Mouse (Mus musculus): Measurements from ENCODE around the gene Dennd1a. TPM values are rescaled to one million over a fixed set of nuclear protein-coding genes. Genes with fewer than 3 reads are reported as not detected.

Gene Dennd1a
- total RNA-seq, 1 experiment from 2014 or later = 16.1 TPM

DNA sequence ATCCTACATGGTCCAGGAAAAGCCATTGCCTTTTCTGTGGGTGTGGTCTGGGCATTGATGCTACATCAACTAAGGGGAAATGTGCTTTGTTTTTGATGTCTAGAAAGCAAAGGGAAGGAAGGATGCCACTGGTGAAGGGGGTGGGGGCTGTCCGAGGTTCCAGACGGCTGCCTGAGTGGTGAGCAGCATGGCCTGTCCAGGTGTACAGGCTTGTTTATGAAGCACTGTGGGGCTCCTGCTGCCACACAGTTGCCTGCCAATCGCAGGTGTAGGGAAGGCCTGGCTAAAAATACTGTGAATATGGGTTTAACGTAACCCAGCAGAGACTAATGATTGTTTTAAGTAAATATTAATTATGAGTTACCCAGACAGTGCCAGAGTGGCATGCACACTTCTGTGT, 414.4 kb downstream of the Dennd1a start:
- ATAC-seq (replicated peaks; ENCODE audit: insufficient number of reproducible peaks, low FRiP score, low TSS enrichment, poor library complexity, severe bottlenecking) = no peak

DNA sequence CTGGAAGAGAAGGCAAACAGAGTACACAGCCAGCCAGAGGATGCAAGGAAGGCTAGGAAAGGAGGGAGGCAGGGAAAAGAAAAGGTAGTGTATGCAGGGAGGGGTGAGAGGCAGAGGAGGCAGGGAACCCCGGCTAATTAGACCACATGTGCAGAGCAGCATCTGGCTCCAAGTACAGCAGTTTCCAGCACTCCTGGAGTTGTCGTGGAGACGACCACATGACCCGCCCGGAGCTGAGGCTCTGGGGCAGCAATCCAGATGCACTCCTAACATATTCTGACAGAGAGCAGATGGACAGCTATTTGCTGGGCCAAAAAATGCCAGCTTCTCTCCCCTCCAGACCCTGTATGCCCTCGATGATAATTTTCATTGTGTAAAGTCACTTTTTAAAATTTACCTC, 417.6 kb downstream of the Dennd1a start:
- ATAC-seq (replicated peaks; ENCODE audit: insufficient number of reproducible peaks, low FRiP score, low TSS enrichment, poor library complexity, severe bottlenecking) = no peak

DNA sequence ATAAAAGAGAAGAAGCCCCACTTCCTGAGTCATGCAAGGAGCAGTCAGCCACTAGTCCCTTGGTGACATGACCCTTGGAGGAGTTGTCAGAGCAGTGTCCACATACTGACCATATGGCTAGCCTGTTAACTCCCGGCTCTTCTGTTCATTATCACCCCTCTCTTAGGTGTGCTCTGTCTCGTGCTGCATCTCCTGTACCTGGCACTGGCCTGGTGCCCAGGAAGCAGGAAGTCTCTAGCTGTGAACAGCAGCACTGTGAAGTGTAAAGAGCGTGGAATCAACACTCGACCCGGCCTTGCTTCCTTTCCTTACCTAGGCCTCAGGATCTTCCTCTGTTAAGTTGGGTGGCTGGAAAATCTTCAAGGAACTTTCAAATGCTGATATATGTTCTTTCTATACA, 419.8 kb downstream of the Dennd1a start:
- no peak for ATAC-seq (replicated peaks; ENCODE audit: insufficient number of reproducible peaks, low FRiP score, low TSS enrichment, poor library complexity, severe bottlenecking)

DNA sequence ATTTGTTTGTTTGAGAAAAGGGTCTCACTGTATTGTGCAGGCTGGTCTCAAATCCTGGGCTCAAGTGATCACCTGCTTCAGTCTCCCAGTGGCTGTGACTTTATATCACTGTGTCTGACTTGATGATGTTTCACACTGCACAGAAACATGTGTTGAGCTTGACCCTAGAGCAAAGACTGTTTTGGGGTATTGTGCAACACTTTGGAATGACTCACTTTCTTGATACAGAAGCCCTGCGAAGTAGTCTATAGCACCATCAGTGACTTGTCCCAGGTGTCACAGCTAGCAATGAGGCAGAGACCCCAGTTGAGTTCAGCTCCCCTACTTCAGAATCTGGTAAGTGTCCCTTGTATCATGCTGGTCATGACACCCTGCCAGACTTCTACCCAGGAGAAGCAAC, 429.7 kb downstream of the Dennd1a start:
- ATAC-seq (replicated peaks; ENCODE audit: insufficient number of reproducible peaks, low FRiP score, low TSS enrichment, poor library complexity, severe bottlenecking) = no peak

DNA sequence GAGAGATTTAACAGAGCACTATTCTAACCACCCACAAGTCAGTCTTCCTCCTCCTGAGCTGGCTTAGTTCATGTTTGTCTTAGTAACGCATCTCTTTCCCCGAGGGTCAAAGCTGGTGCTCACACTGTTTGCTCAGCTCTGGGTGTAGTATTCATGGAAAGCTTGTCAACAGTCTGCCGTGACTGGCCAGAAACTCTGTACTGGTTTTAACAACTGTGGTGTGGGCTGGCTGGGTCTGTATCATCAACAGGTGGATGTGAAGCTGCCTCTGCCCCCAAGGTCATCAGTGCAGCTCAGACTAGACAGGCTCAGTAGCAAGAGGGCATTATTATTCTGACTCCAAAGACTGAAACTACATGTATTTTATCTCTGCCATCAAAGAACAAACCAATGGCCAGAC, 430.2 kb downstream of the Dennd1a start:
- no peak for ATAC-seq (replicated peaks; ENCODE audit: insufficient number of reproducible peaks, low FRiP score, low TSS enrichment, poor library complexity, severe bottlenecking)

DNA sequence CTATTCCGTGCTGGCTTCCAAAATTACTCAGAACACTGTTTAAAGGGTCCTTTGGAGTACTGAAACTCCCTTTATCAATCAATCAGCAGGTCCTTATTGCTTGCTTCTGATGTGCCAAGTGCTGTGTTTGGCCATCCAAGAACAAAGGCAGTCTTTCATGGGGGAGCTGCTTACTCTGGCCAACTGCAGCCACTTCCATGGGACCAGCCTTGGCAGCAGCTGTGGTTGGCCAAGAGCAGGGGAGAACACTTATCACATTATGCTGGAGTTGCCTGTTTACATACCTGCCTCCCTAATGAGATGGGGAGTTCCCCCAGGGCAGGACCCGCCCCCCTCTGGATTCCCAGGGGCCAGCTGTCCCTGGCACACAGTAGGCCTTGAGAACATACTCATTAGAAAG, 432.0 kb downstream of the Dennd1a start:
- ATAC-seq (replicated peaks; ENCODE audit: insufficient number of reproducible peaks, low FRiP score, low TSS enrichment, poor library complexity, severe bottlenecking) = no peak

DNA sequence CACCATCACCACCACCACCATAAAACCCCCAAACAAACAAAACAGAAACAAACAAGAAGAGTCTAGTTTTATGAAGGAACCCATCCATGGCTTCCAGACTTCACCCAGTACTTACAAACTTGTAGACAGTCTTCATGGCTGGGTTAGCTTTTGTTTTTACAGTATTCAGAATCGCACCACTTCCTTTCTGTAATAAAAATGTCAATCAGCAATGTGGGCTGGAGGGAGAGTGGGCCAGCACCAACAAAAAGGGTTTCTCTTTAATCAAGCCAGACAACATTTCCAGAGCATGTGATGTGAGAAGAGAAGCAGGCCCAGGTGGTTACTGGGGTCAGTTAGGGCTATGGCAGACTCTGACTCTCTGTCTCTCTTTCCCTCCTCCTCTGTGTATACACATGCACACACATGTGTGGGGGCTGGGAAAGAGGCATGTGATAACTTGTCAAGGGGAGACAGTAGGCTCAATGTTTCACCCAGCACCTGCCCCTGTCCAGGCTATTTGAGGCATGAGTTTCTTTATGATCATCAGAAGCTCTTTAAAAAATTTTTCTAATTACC, 433.2 kb downstream of the Dennd1a start:
- no peak for ATAC-seq (replicated peaks; ENCODE audit: insufficient number of reproducible peaks, low FRiP score, low TSS enrichment, poor library complexity, severe bottlenecking)

DNA sequence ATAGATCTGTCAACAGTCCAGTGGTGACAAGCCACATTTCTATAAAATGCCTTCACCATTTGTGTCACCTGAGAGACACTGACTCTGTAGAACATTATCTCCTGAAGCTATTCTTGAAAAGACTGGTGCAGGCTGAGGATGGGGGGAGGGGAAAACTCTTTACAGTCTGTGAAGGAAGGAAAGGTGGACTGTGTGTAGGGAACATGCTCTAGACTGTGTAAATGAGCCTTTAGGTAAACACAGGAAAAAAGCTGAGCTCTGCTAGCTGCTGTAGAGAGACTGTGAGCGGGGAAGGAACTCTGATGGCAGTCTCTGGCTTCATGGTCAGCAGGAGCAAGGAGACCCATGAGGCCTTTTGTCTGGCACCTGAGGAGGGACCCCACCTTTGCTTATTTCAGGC, 436.6 kb downstream of the Dennd1a start:
- no peak for ATAC-seq (replicated peaks; ENCODE audit: insufficient number of reproducible peaks, low FRiP score, low TSS enrichment, poor library complexity, severe bottlenecking)

DNA sequence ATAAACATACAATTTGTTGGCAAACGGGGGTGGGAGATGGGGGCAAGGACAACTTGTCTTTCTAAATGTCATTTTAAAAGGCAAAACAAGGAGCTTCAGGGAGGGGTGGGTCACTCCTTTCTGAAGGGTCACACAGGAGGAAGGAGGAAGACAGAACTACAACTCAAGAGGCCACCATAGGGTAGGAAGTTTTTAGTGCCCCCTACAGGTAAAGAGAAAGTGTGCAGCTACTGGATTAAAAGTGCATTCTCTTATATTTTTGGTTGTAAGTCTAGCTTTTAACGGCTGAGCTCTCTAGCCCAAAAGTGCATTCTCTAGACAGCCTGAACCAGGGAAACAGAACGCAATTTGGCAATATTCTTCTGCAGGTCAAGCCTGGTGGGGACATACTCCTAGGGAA, 437.8 kb downstream of the Dennd1a start:
- no peak for ATAC-seq (replicated peaks; ENCODE audit: insufficient number of reproducible peaks, low FRiP score, low TSS enrichment, poor library complexity, severe bottlenecking)

DNA sequence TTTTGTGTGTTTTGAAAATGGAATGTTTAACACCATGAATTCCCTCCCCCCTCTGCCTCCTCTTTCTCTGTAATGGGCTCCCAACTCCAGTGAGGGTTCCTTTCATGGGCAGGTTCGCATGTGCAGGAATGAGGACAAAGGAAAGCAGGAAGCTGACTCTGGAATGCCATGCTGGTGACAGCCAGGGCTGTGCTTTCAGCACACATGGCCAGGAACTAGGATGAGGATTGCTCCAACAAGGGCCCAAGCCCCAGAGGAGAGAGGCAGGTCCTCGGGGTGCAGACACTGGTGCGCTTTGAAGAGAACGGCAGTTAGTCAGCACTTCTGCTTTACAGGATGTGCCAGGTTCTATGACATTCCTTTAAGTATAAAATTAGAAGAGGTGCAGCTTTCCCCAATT, 444.5 kb downstream of the Dennd1a start:
- ATAC-seq (replicated peaks; ENCODE audit: insufficient number of reproducible peaks, low FRiP score, low TSS enrichment, poor library complexity, severe bottlenecking) = no peak

DNA sequence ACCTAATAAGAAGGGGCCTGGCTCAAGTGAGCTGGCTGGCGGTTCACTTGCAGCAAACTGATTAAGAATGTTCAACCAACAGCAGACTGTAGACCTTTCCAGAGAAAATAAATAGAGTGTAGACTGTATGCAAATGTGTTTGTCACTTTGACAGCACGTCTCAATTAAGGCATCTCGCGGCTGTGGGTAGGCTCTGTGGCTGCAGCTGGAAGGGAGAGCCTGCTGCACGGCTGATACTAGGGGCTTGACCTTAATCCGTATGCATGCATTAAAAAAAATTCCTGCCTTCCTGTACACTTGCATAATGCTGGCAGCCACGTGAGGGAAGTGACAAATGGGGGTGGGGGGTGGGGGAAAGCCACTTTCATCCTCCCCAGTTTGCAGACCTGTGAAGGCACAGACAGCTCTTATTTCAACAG, 445.0 kb downstream of the Dennd1a start:
- ATAC-seq (replicated peaks; ENCODE audit: insufficient number of reproducible peaks, low FRiP score, low TSS enrichment, poor library complexity, severe bottlenecking) = no peak

DNA sequence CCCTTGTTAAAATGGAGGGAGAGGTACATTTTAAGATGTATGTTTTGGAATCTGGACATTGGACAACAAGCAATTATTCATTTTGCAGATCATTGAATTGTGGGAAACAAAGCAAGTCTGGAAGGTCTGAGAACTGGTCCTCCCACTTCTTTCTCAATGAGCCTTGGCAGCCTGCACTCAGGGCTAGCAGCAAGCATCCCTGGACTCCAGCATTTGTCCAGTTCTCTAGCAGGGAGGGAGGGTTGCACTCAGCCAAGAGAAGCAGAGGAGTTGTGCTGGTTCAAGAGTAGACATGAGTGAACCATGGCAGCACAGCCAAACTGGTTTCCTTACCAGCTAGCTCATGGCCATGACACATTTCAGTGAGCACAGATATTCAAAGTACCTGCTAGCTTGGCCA, 447.3 kb downstream of the Dennd1a start:
- no peak for ATAC-seq (replicated peaks; ENCODE audit: insufficient number of reproducible peaks, low FRiP score, low TSS enrichment, poor library complexity, severe bottlenecking)

DNA sequence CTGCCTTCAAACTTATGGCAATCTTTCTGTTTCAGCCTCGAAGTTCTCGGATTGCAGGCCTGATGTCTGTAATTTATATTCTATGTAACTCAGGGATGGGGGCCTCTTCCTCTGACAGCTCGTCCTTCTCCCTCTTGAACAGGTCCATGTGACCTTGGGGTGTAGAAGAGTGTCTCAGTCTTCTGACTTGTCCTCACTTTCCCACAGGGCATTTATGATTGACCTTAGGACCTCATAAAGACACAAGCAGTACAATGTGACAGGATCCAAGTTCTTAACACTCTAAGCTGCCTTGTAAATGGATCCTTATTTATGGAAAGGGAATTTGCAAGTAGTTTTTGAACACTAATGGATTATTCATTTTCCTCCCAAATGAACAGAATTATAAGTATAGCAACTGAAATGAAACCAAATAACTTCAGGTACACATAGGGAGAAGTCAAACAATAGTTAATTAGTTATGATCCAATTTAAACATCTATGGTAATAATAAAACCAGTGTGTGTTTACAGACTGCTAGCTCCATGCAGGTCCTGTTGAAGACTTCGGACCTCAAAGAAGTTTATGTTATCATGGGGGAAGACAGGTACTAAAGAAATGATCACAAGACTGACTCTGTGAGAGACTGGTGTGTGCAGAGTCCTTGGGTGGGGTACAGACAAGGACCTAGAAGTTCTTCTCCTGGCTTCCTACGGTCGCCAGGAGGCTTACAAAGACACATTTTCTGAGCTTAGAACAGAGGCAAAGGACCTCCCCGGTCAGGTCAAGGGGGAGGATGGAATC, 448.8 kb downstream of the Dennd1a start:
- ATAC-seq (replicated peaks; ENCODE audit: insufficient number of reproducible peaks, low FRiP score, low TSS enrichment, poor library complexity, severe bottlenecking) = no peak

DNA sequence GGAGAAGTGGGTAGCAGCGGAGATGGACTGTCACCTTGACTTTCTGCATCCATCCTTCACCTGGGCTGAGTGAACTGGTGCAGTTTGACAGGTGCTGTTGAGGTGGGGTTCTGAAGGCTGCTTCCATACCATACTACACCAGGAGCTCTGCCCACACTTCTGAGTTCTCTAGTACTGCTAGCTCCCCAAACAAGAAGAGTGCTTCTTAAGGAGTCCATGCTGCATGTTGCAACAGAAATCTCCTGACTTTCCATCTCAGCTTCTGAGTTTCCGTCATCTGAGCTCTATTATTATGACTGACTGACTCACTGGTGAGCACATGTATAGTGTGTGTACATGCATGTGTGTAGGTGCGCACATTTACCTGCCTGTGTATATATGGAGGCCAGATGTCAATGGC, 449.6 kb downstream of the Dennd1a start:
- no peak for ATAC-seq (replicated peaks; ENCODE audit: insufficient number of reproducible peaks, low FRiP score, low TSS enrichment, poor library complexity, severe bottlenecking)

DNA sequence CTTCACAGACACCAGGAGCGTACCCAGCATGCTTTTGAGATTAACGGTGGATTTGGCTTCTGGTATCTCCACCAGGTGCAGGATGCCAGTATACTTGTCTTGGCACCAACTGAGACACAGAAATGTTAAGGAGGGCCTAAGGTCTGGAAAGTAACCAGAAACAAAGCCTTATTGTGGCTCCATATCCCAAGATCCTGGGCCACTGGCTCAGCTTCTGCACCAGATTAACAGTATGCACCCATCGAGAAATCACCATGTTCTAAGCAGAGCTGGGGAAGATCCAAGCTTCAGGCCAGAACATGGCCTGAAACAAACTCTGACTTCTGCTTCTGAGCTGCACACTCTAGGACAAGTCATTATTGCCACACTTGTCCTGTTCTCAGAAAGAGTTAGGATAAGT, 450.3 kb downstream of the Dennd1a start:
- no peak for ATAC-seq (replicated peaks; ENCODE audit: insufficient number of reproducible peaks, low FRiP score, low TSS enrichment, poor library complexity, severe bottlenecking)

DNA sequence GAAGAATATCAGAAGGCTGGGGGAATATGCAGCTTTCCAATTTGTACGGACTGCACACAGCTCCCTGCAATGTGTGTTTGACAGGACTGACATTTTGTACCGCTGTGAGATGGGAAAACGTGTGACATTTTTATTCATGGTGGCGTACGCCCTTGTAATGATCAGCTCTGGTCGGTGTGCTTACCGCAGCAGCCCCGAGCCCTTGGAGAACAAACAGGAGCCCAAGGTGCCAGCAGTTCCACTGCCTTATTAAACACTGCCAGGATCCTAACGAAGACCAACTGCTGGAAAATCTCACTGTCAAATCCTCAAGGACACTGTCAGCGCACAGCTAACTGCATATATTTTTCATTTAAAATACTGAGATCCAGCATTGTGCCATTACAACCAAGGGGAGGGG, 454.9 kb downstream of the Dennd1a start:
- ATAC-seq (replicated peaks; ENCODE audit: insufficient number of reproducible peaks, low FRiP score, low TSS enrichment, poor library complexity, severe bottlenecking) = no peak

DNA sequence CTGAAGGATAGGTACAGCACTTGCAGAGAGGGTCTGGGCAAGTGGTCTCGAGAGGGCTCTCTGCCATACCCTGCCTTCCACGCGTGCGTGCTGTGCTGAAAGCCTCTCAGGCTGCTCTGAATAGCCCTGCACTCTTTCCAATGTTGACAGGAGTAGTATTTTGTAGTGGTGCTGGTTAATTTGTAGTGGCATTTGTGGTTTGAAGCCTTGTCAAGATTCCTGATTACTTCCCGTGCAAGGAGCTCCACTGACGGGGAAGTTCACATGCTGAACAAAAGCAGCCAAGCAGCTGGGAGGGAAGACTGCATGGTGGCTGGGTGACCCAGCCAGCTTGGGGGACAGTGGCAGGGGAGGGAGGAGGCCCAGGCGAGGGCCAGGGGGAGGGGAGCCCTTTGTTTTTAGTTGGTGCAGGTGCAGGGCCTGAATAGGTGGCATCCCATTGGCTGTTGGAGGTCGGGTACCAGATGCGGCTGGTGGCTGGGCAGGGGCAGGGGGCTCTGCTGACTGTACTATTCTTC, 457.4 kb downstream of the Dennd1a start:
- no peak for ATAC-seq (replicated peaks; ENCODE audit: insufficient number of reproducible peaks, low FRiP score, low TSS enrichment, poor library complexity, severe bottlenecking)

DNA sequence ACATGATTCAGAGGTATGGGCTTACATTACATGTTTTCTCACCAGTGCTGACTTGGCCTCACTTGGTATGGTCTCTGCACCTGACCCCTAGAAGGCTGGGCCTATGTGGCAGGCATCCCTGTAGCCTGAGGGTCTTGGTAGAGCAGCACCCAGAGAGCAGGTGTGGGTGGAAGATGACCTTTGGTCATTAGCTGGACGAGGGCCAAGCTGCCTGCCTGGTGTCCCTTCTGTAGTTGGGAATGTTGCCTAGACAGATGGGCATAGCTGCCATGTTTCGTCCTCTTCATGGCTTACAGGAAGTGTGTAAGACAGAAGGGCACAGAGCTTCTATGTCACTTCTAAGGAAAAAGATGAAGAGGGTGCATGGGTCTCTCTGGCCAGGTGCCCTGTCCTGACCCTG, 463.4 kb downstream of the Dennd1a start:
- ATAC-seq (replicated peaks; ENCODE audit: insufficient number of reproducible peaks, low FRiP score, low TSS enrichment, poor library complexity, severe bottlenecking) = no peak

DNA sequence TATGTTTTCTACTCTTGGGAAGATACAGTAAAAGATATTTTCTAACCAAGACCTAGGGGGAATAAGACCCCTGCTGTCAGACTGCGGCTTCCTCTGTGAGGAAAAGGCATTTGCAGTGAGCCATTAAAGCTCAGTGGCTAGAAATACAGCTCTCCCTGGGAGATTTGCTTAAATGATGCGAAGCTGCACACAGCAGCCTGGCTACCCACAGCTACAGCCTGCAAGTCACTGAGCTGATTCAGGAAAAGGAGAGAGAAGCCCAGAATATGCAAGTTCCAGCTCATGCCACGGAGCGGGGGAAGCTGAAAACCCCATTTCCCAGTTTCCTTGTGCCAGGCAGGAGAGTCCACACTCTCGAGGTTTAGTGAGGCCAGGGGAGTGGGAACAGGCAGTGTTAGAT, 465.1 kb downstream of the Dennd1a start:
- no peak for ATAC-seq (replicated peaks; ENCODE audit: insufficient number of reproducible peaks, low FRiP score, low TSS enrichment, poor library complexity, severe bottlenecking)

DNA sequence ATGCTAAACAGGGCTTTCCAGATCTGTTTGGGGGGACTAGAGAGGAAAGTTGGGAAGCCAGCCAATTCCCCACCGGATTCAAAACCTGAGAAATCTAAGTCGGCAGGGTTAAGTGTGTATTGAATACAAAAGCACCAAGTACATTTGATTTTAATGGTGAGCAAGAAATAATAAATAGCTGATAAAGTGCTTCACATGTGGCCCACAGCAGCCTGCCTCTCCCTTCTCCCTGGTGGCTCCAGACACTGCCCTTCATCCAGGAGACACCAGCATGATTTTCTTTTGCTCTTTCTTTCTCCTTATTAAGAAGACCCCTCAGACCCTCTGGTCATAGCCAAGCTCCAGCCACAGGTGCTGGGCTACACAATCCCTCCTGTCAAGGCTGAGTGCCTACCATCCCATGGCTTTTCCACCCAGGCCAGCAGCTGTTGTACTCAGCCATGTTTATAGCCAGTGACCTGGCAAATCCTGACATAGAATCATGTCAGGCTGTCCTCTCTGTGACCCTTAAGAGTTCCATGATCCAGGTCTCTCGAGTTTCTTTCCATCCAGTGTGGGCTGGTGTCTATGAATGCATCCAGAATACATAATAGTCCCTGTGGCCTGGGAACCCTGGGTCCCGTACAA, 467.6 kb downstream of the Dennd1a start:
- no peak for ATAC-seq (replicated peaks; ENCODE audit: insufficient number of reproducible peaks, low FRiP score, low TSS enrichment, poor library complexity, severe bottlenecking)

Data from monocyte, adult 5-6 weeks (primary cell).